Mouse (Mus musculus): ENCODE measurements around the gene Ciita. TPM values are rescaled to one million over a fixed set of nuclear protein-coding genes. Genes with fewer than 3 reads are reported as not detected.

The Ciita gene
- polyA plus RNA-seq (2012; ENCODE audit: insufficient read depth, low replicate concordance): 0.22 TPM in 1 of 2 replicates, not detected in the other

- H3K4me3 ChIP-seq (replicated peaks): no peak within 1 kb of the TSS
Measured at GRCm38 (mm10) chr16:10479857-10480256, at the start of gene Ciita. Gene Ciita (plus strand): TSS chr16:10480059.

GRCm38 (mm10) chr16:10431911-10432310 lies 47.9 kb upstream of the Ciita start:
- peaks cover 3% of the 10 kb centered on the region; the same call in 1 of the 2 replicates for H3K4me1 ChIP-seq
- peaks cover 2% of the 10 kb centered on the region for H3K36me3 ChIP-seq (replicated peaks; ENCODE audit: low read length)
- peaks cover 20% of the 10 kb centered on the region for H3K27me3 ChIP-seq (replicated peaks)
- H3K9me3 ChIP-seq: no peaks in the 10 kb centered on the region
- no peak overlapping the region for H3K4me3 ChIP-seq (replicated peaks)
- no peak for TF ChIP-seq FLI1 (IDR thresholded peaks at IDR 0.05; ENCODE audit: low read length)
- TF ChIP-seq GATA1 (IDR thresholded peaks at IDR 0.05; ENCODE audit: borderline replicate concordance, low read length): no peak

More at GRCm38 (mm10) chr16:10479857-10480256, at the start of gene Ciita:
- Histone ChIP-seq H3K27me3 (replicated peaks) (peaks cover 20% of the 10 kb centered on the region), H3K36me3 (replicated peaks; ENCODE audit: low read length) (no peaks in the 10 kb centered on the region), H3K9me3 (no peaks in the 10 kb centered on the region), H3K4me1 (no peaks in the 10 kb centered on the region)
- TF ChIP-seq GATA1 (IDR thresholded peaks at IDR 0.05; ENCODE audit: borderline replicate concordance, low read length) (no peak), FLI1 (IDR thresholded peaks at IDR 0.05; ENCODE audit: low read length) (no peak)

GRCm38 (mm10) chr16:10432387-10432786 lies 47.5 kb upstream of the Ciita start:
- TF ChIP-seq GATA1 (IDR thresholded peaks at IDR 0.05; ENCODE audit: borderline replicate concordance, low read length) (no peak), FLI1 (IDR thresholded peaks at IDR 0.05; ENCODE audit: low read length) (no peak)
- H3K9me3 ChIP-seq: no peaks in the 10 kb centered on the region
- peaks cover 20% of the 10 kb centered on the region for H3K27me3 ChIP-seq (replicated peaks)
- peaks cover 3% of the 10 kb centered on the region; the same call in 1 of the 2 replicates for H3K4me1 ChIP-seq
- no peak overlapping the region for H3K4me3 ChIP-seq (replicated peaks)
- H3K36me3 ChIP-seq (replicated peaks; ENCODE audit: low read length): no peaks in the 10 kb centered on the region

GRCm38 (mm10) chr16:10433344-10433743 lies 46.5 kb upstream of the Ciita start:
- Histone ChIP-seq H3K4me1 (peaks cover 3% of the 10 kb centered on the region; the same call in 1 of the 2 replicates), H3K9me3 (no peaks in the 10 kb centered on the region), H3K36me3 (replicated peaks; ENCODE audit: low read length) (no peaks in the 10 kb centered on the region), H3K27me3 (replicated peaks) (peaks cover 22% of the 10 kb centered on the region), H3K4me3 (replicated peaks) (no peak overlapping the region)
- TF ChIP-seq FLI1 (IDR thresholded peaks at IDR 0.05; ENCODE audit: low read length) (no peak), GATA1 (IDR thresholded peaks at IDR 0.05; ENCODE audit: borderline replicate concordance, low read length) (no peak)

- no peaks in the 10 kb centered on the region for H3K9me3 ChIP-seq
- H3K4me3 ChIP-seq (replicated peaks): no peak overlapping the region
- no peak for TF ChIP-seq FLI1 (IDR thresholded peaks at IDR 0.05; ENCODE audit: low read length)
- TF ChIP-seq GATA1 (IDR thresholded peaks at IDR 0.05; ENCODE audit: borderline replicate concordance, low read length): no peak
- peaks cover 3% of the 10 kb centered on the region; the same call in 1 of the 2 replicates for H3K4me1 ChIP-seq
- no peaks in the 10 kb centered on the region for H3K36me3 ChIP-seq (replicated peaks; ENCODE audit: low read length)
- H3K27me3 ChIP-seq (replicated peaks): peaks cover 13% of the 10 kb centered on the region
Measured at GRCm38 (mm10) chr16:10436166-10436565, 43.7 kb upstream of the Ciita start.

GRCm38 (mm10) chr16:10438055-10438454 lies 41.8 kb upstream of the Ciita start:
- Histone ChIP-seq H3K4me1 (peaks cover 3% of the 10 kb centered on the region; the same call in 1 of the 2 replicates), H3K4me3 (replicated peaks) (no peak overlapping the region), H3K27me3 (replicated peaks) (peaks cover 9% of the 10 kb centered on the region), H3K36me3 (replicated peaks; ENCODE audit: low read length) (no peaks in the 10 kb centered on the region), H3K9me3 (no peaks in the 10 kb centered on the region)
- TF ChIP-seq FLI1 (IDR thresholded peaks at IDR 0.05; ENCODE audit: low read length) (no peak), GATA1 (IDR thresholded peaks at IDR 0.05; ENCODE audit: borderline replicate concordance, low read length) (no peak)

- Histone ChIP-seq H3K4me1 (peaks cover 4% of the 10 kb centered on the region), H3K27me3 (replicated peaks) (peaks cover 13% of the 10 kb centered on the region), H3K4me3 (replicated peaks) (no peak overlapping the region), H3K36me3 (replicated peaks; ENCODE audit: low read length) (no peaks in the 10 kb centered on the region), H3K9me3 (no peaks in the 10 kb centered on the region)
- TF ChIP-seq GATA1 (IDR thresholded peaks at IDR 0.05; ENCODE audit: borderline replicate concordance, low read length) (no peak), FLI1 (IDR thresholded peaks at IDR 0.05; ENCODE audit: low read length) (no peak)
Measured at GRCm38 (mm10) chr16:10441328-10441727, 38.5 kb upstream of the Ciita start.

- Histone ChIP-seq H3K9me3 (no peaks in the 10 kb centered on the region), H3K4me3 (replicated peaks) (no peak overlapping the region), H3K27me3 (replicated peaks) (peaks cover 13% of the 10 kb centered on the region), H3K36me3 (replicated peaks; ENCODE audit: low read length) (no peaks in the 10 kb centered on the region), H3K4me1 (peaks cover 4% of the 10 kb centered on the region)
- TF ChIP-seq GATA1 (IDR thresholded peaks at IDR 0.05; ENCODE audit: borderline replicate concordance, low read length) (no peak), FLI1 (IDR thresholded peaks at IDR 0.05; ENCODE audit: low read length) (no peak)
Measured at GRCm38 (mm10) chr16:10441761-10442160, 38.1 kb upstream of the Ciita start.

- Histone ChIP-seq H3K36me3 (replicated peaks; ENCODE audit: low read length) (no peaks in the 10 kb centered on the region), H3K27me3 (replicated peaks) (peaks cover 19% of the 10 kb centered on the region), H3K4me3 (replicated peaks) (no peak overlapping the region), H3K4me1 (peaks cover 4% of the 10 kb centered on the region), H3K9me3 (no peaks in the 10 kb centered on the region)
- TF ChIP-seq GATA1 (IDR thresholded peaks at IDR 0.05; ENCODE audit: borderline replicate concordance, low read length) (no peak), FLI1 (IDR thresholded peaks at IDR 0.05; ENCODE audit: low read length) (no peak)
Measured at GRCm38 (mm10) chr16:10443723-10444122, 36.1 kb upstream of the Ciita start.

- Histone ChIP-seq H3K27me3 (replicated peaks) (peaks cover 18% of the 10 kb centered on the region), H3K36me3 (replicated peaks; ENCODE audit: low read length) (no peaks in the 10 kb centered on the region), H3K4me1 (peaks cover 4% of the 10 kb centered on the region), H3K9me3 (no peaks in the 10 kb centered on the region), H3K4me3 (replicated peaks) (no peak overlapping the region)
- TF ChIP-seq GATA1 (IDR thresholded peaks at IDR 0.05; ENCODE audit: borderline replicate concordance, low read length) (no peak), FLI1 (IDR thresholded peaks at IDR 0.05; ENCODE audit: low read length) (no peak)
Measured at GRCm38 (mm10) chr16:10446573-10447263, 33.1 kb upstream of the Ciita start.
